Mouse (Mus musculus) regulatory T cell (primary cell): ENCODE results near the gene Mst1.

Experiments used
- in situ Hi-C: fragments of 300-600 bp; cut with MboI, MseI; formaldehyde crosslinking; loops from one replicate; pipeline ENCODE4 v1.15.1; 2025; ENCODE audit warnings: high pct_unique_total_duplicates

Mst1 gene

GRCm38 (mm10) chr9:108056361-108057261 lies 23.6 kb upstream of the Mst1 start:
- in situ Hi-C loops, result no loop called here

GRCm38 (mm10) chr9:108057262-108057562 lies 23.0 kb upstream of the Mst1 start:
- in situ Hi-C loops, result no loop called here

- in situ Hi-C loops, result no loop called here
Observed at GRCm38 (mm10) chr9:108058291-108058690, 21.9 kb upstream of the Mst1 start.

GRCm38 (mm10) chr9:108062142-108062541 lies 18.1 kb upstream of the Mst1 start:
- in situ Hi-C loops, result no loop called here

- in situ Hi-C loops, result no loop called here
Observed at GRCm38 (mm10) chr9:108063361-108063760, 16.9 kb upstream of the Mst1 start.

GRCm38 (mm10) chr9:108065491-108066011 lies 14.7 kb upstream of the Mst1 start:
- in situ Hi-C loops, result loop anchor here (5.0 kb wide), 3 partner anchors 48 to 153 kb away; no protein-coding TSS in a partner anchor

- in situ Hi-C loops, result loop anchor here (5.0 kb wide), 3 partner anchors 50 to 155 kb away; no protein-coding TSS in a partner anchor
Observed at GRCm38 (mm10) chr9:108067199-108067598, 13.0 kb upstream of the Mst1 start.

GRCm38 (mm10) chr9:108067900-108068299 lies 12.3 kb upstream of the Mst1 start:
- in situ Hi-C loops, result loop anchor here (5.0 kb wide), 3 partner anchors 51 to 156 kb away; no protein-coding TSS in a partner anchor

- in situ Hi-C loops, result loop anchor here (5.0 kb wide), 3 partner anchors 52 to 157 kb away; no protein-coding TSS in a partner anchor
Observed at GRCm38 (mm10) chr9:108069007-108069406, 11.2 kb upstream of the Mst1 start.

- in situ Hi-C loops, result loop anchor here (5.0 kb wide), 3 partner anchors 52 to 157 kb away; no protein-coding TSS in a partner anchor
Observed at GRCm38 (mm10) chr9:108069529-108069928, 10.7 kb upstream of the Mst1 start.

GRCm38 (mm10) chr9:108071801-108072200 lies 8.4 kb upstream of the Mst1 start:
- in situ Hi-C loops, result no loop called here

- in situ Hi-C loops, result no loop called here
Observed at GRCm38 (mm10) chr9:108072481-108072924, 7.7 kb upstream of the Mst1 start.

GRCm38 (mm10) chr9:108073141-108073930 lies 6.9 kb upstream of the Mst1 start:
- in situ Hi-C loops, result no loop called here

GRCm38 (mm10) chr9:108082549-108082948 lies 2.3 kb downstream of the Mst1 start:
- in situ Hi-C loops, result no loop called here

- in situ Hi-C loops, result no loop called here
Observed at GRCm38 (mm10) chr9:108082988-108083431, 2.8 kb downstream of the Mst1 start, which contains the start of gene Rnf123. Gene Rnf123, minus strand, starts transcription at chr9:108083346.

- in situ Hi-C loops, result no loop called here
Observed at GRCm38 (mm10) chr9:108083561-108083960, 3.3 kb downstream of the Mst1 start.

- in situ Hi-C loops, result no loop called here
Observed at GRCm38 (mm10) chr9:108085261-108085660, 5.0 kb downstream of the Mst1 start.

GRCm38 (mm10) chr9:108090611-108091120 lies 10.4 kb downstream of the Mst1 start:
- in situ Hi-C loops, result no loop called here

- in situ Hi-C loops, result no loop called here
Observed at GRCm38 (mm10) chr9:108093586-108093985, 13.3 kb downstream of the Mst1 start.

GRCm38 (mm10) chr9:108094184-108094941 lies 14.1 kb downstream of the Mst1 start, which contains the start of gene Apeh:
Gene Apeh, minus strand, starts transcription at chr9:108094606.
- in situ Hi-C loops, result no loop called here

GRCm38 (mm10) chr9:108094998-108095411 lies 14.8 kb downstream of the Mst1 start:
- in situ Hi-C loops, result loop anchor here (5.0 kb wide), 1 partner anchor 107 kb away; no protein-coding TSS in a partner anchor
